Mouse (Mus musculus) liver, postnatal 0 days (tissue): ENCODE results near the gene Atp11a.

ENCODE experiments used
- CTCF ChIP-seq: sonication (generic); IDR thresholded peaks from 2 replicates; pipeline ENCODE4 v1.5.1; 2016; ENCODE audit warnings: antibody characterized with exemption, low read depth
- EP300 ChIP-seq: IDR thresholded peaks from 2 replicates; pipeline ENCODE4 v1.6.1; 2016; ENCODE audit warnings: antibody characterized with exemption, low read depth, mild to moderate bottlenecking

- no peak for TF ChIP-seq CTCF
- TF ChIP-seq EP300 = no peak
These were observed 155.2 kb downstream of the Atp11a start for GRCm38 (mm10) chr8:12912011-12912410.
